Mouse (Mus musculus): ENCODE measurements around the gene Yipf2.
A peak's percentile ranks its signal among the peaks of the same experiment; 100 is the strongest.
"Not testable (repeated sequence)": the region's sequence is repeated elsewhere in the genome, so short reads cannot be mapped to it uniquely, and the experiment has no call there.

Gene Yipf2

DNA sequence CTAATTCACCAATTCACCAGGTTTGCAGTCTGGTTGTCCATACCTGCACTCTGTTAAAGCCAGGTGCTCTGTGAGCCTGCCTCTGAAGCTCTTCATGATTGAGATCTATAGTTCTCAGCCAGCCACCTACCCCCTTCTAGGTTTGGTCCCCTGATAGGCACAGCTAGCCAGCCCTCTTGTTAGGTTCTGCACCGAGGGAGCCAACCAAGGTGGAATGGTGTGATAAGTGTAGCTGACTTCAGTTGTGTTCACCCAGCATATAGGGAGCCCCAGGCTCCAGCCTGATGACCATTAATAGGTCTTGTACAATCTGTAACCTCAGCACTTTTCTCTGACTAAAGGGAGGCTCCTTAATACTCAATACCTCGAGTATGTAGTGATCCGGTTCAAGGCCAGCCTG is 7.6 kb upstream of the Yipf2 start:
- DNase-seq (ENCODE audit: low read depth, low spot score): no peak

DNA sequence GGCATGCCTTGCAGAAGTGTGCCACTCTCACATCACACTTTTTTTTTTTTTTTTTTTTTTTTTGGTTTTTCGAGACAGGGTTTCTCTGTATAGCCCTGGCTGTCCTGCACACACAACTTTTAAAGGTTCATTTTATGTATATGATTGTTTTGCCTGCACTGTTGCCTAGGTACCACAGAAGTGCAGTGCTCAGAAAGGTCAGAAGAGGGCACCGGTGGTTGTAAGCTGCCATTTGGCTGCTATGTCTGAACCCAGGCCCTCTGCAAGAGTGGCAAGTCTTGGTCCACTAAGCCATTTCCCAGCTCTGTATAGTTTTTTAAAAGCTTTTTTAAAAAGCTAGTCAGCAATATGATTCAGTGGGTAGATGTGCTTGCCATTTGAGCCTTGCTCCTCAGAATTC is 5.6 kb upstream of the Yipf2 start:
- DNase-seq (ENCODE audit: low read depth, low spot score): peak; percentile 65

DNA sequence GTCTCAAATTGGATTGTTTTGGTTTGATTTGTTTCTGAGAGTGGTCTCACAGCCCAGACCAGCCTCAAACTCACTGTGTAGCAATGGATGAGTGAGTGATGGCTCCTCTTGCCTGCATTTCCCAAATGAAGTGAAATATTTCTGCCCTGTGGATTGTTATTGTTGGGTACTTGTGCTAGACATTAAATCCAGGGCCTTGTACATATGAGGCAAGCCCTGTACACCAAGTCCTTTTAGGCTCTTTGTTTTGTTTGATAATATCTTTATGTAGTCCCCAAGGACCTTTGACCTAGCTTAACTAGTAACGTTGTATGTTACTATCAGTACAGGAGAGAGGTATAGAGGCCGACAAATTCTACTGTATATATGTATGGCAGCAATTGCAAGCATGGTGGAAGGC is 2.2 kb upstream of the Yipf2 start:
- no peak for DNase-seq (ENCODE audit: low read depth, low spot score)

DNA sequence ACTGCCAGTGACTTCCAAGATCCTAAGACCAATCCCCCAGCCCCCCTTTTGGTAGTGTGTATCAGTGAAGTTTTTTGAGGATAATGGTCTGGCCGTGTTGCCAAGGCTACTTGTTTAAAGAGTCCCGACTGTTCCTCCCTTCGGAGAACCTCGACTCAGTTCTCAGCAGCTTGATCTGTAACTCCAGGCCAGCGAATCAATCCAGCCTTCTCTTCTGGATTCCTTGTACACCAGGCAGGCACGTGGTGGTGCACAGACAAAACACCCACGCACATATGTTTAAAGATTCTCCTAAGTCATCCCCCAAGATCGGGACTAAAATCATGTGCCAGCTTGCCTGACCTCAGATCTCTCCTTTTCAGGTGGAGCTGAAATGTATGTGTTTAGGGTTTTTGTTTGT is 1.7 kb upstream of the Yipf2 start:
- DNase-seq (ENCODE audit: low read depth, low spot score): not testable (repeated sequence)

DNA sequence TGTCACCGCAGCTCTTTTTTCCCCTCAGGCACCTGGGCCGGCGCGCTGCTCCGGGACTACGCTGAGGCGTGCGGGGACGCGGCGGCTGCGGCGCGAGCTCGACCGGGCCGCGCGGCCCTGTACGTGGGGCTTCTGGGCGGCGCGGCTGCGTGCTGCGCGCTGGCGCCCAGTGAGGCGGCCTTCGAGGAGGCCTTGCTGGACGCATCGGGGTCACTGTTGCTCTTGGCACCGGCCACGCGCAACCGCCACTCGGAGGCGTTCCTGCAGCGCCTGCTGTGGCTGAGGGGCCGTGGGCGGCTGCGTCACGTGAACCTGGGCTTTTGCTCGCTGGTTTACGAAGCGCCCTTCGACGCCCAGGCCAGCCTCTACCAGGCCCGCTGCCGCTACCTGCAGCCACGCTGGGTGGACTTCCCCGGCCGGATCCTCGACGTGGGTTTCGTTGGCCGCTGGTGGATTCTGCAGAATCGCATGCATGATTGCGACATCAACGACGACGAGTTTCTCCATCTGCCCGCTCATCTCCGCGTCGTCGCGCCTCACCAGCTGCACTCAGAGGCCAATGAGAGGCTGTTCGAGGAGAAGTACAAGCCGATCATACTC is 594 bp upstream of the Yipf2 start:
- peak; percentile 52 for DNase-seq (ENCODE audit: low read depth, low spot score)

DNA sequence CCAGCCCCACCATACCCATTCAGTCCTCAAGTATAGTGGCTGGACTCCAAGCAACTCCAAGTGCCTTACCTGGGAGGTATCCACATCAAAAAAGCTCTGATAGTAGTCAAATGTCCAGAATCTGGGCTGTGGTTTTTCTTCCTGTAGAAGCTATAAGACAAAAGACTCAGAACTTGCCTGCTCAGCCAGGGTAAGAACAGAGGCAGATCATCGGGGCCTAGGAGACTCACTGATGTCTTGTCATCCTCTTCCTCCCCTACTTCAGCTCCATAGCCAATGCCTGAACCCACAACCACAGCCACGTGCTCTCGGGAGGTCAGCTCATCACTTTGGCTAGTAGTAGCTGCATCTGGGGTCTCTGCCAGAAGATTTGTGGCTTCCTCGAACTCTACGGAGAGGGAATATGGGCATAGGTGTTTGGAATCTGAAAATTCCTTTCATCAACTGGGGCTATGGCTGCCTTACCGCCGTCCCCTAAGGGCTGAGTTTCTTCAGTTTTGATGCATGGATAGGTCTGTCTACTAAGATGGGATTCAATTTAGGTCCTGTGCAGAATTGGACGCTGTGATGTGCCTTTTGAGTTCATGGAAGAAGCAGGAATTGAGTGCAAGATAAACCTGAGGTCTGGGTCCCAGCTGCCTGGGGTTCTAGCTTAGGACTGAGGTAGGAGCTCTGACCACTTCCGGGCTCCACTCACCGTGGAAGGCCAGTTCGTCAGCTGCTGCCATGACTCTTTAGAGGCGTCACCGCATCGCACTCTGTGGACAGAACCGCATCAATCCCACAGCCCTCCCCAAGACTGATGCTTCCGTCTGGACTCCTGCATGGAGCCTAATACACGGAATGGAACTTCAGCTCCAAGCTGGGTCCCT is 561 bp downstream of the Yipf2 start:
- no peak for DNase-seq (ENCODE audit: low read depth, low spot score)

DNA sequence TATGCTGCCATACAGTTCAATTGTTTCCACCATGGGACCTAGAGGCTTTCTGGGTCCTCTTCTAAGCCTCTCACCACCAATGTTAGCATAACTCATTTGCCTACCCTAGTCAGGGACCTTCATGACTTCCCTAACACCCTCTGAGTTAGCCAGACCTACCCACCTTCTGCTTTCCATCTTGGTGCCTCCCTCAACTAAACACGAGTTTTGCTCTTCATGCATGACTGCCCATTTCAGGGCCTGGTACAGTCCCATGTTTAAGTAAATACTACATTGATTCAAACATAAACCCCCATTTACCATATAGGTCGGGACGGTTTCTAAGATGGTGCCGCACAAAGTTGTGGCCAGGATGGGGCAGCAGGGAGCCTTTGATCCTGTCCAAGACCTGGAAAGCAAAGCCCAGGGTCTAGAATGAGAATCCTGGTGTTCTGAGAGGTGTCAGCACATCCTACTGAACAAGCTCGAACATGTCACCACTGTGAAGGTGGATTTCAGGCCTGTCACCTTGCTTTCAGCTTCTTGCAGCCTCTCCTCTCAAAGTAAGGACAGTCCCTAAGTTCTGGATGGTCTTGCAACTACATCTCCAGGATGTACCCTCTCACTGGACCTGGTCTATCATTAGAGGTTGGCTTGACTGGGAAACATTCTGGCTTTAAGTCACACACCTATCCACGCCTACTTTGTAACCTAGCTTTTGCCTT is 1.3 kb downstream of the Yipf2 start:
- no peak for DNase-seq (ENCODE audit: low read depth, low spot score)

DNA sequence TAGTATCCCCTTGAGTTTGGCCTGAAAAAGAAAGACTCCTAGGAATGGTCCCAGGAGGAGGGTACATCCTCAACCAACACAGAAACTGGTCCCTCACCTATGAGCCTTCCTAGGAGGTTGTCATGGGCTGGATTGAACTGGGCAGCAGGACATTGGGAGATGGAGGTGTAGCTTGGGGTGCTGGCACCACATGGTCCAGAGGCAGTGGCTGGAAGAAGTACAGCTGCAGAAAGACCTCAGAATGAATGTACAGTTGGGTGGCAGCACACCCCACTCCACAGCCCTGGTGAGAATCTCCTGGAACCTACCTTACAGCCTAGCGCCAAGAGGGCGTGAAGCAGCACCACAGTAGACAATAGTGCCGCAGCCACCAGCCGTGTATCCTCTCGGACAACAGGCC is 3.1 kb downstream of the Yipf2 start:
- DNase-seq (ENCODE audit: low read depth, low spot score): no peak

DNA sequence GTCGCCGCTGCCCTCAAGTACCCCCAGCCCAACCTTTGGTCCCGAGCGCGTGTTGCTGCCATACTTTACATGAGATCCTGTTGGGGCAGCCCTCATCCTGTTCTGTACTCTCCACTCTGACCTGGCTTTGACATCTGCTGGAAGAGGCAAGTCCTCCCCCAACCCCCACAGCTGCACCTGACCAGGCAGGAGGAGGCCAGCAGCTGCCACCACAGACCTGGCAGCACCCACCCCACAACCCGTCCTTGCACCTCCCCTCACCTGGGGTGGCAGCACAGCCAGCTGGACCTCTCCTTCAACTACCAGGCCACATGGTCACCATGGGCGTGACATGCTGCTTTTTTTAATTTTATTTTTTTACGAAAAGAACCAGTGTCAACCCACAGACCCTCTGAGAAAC is 4.3 kb downstream of the Yipf2 start:
- no peak for DNase-seq (ENCODE audit: low read depth, low spot score)

DNA sequence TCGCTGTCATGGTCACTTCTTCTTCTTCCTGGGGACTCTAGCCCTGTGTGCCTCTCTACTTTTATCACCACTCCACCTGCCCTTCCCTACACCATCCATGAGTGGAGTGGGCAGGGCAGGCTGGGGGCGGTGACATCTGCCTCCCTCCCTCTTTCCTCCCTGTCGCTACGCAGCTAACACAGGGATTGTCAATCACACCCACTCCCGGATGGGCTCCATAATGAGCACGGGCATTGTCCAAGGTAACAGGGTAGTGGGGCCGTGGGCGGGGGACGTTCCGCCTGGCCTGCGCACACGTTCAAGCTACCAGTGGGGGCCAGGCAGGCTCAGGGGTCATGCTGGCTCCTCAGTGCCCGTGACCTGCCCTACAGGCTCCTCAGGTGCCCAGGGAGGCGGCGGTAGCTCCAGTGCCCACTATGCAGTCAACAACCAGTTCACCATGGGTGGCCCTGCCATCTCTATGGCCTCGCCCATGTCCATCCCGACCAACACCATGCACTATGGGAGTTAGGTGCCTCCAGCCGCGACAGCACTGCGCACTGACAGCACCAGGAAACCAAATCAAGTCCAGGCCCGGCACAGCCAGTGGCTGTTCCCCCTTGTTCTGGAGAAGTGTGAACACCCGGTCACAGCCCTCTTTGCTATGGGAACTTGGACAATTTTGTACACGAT is 4.8 kb downstream of the Yipf2 start:
- no peak for DNase-seq (ENCODE audit: low read depth, low spot score)

DNA sequence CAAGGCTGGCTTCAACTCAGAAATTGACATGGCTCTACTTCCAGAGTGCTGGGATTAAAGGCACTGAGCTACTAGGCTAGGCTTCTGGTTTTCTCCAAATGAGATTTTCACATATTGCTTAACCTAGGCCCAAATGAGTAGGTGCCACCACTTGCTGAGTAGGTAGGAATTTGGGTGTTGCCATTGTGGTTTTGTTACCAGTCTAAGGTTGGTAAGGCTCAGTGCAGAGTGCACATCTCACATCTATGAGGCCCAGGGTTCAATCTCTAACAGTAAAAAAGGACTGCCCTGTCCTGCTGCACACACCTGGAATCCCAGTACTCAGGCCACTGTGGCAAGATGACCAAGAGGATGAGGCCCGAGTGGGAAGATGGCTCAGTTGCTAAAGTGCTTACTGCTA is 7.2 kb downstream of the Yipf2 start:
- DNase-seq (ENCODE audit: low read depth, low spot score): no peak

DNA sequence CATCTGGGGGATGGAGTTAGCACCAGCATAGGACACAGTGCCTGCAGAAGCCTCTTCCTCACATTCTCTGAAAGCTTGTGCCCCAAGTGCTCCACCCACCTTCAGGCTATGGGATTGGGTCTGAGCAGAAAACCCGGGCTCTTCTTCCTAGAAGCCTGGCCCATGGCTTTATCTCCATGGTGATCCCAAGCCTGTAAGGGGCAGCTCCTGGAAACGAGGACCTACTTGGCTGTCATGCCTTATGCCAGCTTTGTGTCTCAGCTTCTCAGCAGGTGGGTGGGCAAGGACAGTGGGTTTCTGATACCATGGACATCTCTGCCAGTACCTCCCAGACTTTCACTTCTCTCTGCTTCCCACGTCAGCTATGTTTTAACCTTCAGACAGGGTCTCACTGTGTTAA is 14.4 kb downstream of the Yipf2 start:
- no peak for DNase-seq (ENCODE audit: low read depth, low spot score)

DNA sequence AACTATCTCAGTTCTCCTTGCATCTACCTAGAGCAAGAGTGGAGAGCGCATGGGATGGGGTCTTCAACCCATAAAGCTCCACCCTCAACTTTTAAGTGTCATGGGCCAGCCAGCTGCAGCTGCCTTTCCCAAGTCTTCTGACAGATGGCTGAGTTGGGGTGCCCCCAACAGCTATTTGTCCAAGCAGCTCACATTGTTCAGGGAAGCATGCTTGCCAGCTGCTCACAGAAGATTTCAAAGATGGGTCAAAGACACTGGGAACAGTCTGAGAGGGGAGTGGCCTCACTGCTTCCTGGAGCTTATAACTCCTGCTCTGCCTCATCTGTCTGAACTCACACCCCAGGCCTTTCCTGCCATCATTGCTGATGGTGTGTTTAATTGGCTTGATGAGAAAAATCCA is 16.3 kb downstream of the Yipf2 start:
- no peak for DNase-seq (ENCODE audit: low read depth, low spot score)

DNA sequence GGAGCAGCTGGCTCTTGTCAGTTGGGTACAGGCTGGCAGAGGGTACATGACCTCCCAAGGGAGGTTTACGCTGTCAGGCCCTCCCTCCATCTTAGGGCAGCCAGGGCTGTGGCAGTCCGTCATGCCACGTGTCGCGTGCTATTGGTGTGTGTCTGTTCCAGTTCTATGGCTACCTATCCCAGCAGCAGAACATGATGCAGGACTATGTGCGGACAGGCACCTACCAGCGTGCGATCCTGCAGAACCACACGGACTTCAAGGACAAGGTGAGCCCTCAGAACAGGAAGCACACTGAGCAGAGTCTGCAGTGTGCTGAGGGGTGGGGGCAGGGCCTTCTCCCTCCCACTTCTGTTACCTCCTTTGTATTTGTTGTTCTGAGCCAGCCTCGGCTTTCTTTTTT is 17.4 kb downstream of the Yipf2 start:
- no peak for DNase-seq (ENCODE audit: low read depth, low spot score)

DNA sequence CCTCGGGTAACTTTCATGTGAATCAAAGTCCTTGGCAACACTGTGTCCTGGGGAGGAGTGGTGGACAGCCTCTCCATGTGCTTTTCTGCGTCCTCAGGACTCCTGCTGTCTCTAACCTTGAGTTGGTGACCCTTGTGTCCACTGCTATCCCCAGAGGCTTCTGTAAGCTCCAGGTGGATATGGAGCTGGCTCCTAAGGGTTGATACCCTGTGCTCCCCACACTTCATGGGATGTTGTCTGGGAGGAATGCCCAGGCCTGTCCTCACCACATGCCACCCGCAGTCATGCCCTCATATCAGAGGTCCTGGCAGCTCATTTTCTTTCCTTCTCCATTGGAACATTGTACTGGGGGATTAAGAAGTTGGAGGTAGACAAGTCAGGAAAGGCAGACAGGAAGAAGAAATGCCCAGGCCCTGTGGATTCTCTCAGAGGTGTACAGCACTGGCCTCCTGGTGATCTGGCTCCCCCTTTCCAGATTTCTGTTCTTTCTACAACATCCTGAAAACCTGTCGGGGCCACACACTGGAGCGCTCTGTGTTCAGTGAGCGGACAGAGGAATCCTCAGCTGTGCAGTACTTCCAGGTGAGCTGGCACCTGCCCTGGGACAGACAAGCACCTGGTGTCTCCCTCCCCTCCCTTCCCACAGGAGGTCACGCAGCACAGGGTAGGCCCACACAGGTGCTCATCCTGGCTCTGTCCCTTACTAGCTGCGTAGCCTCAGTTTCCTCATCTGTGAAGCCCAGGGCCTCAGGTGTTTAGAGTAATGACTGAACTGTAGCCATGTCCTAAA is 18.4 kb downstream of the Yipf2 start:
- no peak for DNase-seq (ENCODE audit: low read depth, low spot score)

DNA sequence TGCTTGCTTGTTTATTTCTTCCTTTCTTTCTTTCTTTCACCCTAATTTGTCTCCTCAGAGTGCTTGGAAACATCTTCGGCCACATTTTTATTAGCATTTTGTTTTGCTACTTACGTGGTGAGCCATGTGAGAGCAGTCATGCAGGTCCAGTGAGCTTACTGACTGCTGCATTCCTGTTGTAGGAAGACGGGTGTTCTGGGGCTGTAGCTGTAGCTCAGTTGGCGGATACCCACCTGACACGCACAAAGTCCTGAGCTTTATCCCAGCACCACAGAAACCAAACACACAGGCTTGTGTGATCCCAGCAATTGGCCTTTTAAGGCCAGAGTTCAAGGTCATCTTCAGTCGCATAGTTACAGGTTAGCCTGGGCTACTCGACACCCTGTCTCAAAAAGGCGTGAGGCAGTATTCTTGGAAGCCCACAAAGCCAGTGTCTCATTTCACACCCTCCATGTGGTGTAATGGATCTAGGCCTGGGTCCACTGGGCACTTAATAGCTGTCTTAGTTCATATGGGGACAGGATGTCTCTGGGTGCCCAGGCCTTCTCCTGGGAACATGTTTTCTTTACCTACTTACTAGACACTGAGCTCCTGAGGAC is 23.9 kb downstream of the Yipf2 start:
- peak; percentile 38 for DNase-seq (ENCODE audit: low read depth, low spot score)

DNA sequence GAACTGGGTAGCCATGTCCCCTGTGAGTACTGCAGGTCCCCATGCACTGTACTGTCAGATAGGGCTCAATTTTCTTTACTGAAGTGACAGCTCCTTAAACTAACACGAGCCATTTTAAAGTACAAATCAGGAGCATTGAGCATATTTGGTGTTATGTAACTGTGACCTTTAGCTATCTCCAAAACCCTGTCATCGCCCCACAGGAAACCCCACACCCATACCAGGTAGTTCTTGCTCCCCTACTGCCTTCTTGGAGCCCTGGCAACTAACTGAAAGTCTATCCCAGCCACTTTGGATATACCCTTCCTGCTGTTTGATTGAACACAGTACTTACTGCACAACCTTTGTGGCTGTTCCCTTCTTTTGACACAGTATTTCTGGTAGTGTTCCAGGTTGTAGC is 25.6 kb downstream of the Yipf2 start:
- DNase-seq (ENCODE audit: low read depth, low spot score): no peak

DNA sequence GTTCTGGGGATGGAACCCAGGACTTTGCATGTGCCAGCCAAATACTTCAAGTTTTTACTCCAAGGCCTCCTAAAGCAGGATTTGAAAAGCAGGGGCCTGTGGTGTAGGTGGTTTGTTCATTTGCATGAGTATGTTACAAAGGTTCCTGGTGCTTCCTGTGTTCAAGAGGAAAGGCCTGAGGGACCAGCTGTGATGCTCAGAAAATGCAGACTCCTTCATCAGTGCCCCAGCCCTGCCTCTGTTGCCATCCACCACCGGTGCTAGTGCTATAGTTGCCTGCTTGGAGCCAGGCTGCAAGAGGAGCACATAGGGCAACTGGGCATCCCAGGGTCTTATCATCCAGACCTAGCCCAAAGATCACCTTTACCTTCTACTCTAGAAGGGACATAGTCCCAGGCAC is 26.1 kb downstream of the Yipf2 start:
- DNase-seq (ENCODE audit: low read depth, low spot score): no peak

DNA sequence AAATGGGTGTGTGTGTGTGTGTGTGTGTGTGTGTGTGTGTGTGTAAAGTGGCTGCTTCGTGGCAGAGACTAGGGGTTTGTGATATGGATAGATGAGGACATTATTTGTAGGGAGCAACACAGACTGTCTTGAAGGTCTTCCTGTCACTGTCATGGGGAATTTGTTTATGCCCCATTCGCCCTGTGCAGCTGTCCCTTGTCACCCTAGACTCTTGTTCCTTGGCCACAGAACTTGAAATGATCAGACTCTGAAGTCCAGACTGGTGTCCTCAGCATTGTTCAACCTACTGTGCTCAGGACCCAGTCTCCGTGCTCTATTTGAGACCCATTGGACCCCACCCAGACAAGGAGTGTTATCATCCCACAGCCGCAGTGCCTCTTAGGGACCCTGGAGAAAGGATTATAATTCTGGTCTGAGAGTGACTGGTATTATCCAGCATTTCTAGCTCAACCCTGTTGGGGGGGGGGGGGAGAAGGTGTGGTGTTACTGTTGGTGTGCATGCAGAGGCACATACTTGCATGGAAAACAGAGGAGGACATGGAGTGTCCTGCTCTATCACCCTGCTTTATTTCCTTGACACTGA is 27.5 kb downstream of the Yipf2 start:
- DNase-seq (ENCODE audit: low read depth, low spot score): no peak

DNA sequence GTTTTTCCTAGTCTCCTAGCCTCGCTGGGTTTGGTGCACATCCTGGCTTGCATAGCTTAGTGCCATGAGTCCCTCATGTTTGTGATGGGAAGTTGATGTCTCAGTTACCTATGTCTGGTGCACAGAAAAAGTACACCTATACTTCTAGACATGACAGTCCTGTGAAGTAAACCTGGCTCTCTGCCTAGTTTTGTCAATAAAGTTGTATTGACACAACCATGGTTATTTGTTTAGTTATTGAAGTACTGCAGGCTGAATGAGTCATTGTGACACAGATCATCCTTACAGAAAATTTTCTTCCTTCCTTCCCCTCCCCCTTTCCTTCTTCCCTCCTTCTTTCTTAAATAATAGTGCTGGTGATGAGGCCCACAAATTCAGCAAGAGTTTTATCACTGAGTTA is 28.2 kb downstream of the Yipf2 start:
- no peak for DNase-seq (ENCODE audit: low read depth, low spot score)

DNA sequence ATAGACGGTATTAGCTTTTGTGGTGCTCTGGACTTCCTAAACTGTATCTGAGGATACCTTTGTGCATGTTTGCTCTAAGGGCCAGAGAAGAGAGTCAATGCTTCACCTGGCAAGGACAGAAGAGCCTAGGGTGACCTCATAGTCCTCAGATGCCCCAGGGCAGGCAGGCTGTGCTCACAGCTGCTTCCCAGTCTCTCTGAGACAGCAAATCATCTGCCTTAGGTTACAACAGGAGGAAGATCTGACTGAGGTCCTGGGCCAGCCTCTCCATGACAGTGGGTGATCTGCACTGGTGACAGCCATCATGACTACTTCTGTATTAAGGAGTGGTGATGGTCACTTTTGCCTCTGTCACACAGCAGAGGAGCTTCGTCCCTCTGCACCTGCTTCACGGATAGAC is 33.5 kb downstream of the Yipf2 start:
- no peak for DNase-seq (ENCODE audit: low read depth, low spot score)

All from R1 (cell line).